Mouse (Mus musculus) retina, embryonic 14.5 days (tissue): ENCODE data around the gene Rab22a.
"Not testable (repeated sequence)": the region's sequence is repeated elsewhere in the genome, so short reads cannot be mapped to it uniquely, and the experiment has no call there.

Source experiments
- DNase-seq: peaks from one replicate; pipeline ENCODE4 v3.0.0-alpha.2; 2015; ENCODE audit warnings: low spot score

Rab22a gene

GRCm38 (mm10) chr2:173672328-173672896 lies 12.9 kb downstream of the Rab22a start:
- DNase-seq: no peak

- DNase-seq: no peak
These were observed 13.9 kb downstream of the Rab22a start for GRCm38 (mm10) chr2:173673469-173673868.

DNA sequence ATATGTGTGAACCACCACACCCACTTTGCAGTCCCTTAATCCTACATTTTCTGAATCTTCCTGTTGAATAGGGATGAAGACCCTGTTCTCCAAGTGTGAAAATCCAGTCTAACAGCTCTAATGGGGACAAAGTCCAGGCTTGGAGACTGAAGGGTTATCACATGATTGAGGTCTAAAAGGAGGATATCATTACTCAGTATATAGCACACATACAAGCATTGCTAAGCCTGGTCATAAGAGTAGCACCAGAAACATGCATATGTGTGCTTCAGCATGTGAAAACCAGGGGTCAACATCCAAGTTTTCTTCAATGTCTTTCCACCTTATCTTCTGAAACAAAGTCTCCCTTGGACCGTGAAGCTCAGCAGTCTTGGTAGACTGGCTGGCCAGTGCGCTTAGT lies 19.0 kb downstream of the Rab22a start:
- DNase-seq: no peak

DNA sequence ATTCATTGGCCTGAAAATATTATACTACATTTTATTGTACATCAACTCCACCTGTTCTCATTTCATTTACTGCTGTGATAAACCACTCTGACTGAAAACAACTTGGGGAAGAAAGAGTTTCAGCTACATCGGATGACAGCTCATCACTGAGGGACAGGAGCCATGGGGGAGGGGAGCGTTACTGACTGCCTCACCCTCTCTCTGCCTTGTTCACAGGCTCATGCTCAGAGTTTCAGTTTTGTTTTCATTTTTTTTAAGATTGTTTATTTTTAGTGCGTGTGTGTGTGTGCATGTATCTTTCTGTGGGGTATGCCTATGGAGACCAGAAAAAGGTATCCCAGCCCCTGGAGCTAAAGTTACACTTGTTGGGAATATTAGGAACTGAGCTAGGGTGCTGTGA lies 19.7 kb downstream of the Rab22a start:
- no peak for DNase-seq

GRCm38 (mm10) chr2:173680153-173680552 lies 20.6 kb downstream of the Rab22a start:
- DNase-seq: no peak

DNA sequence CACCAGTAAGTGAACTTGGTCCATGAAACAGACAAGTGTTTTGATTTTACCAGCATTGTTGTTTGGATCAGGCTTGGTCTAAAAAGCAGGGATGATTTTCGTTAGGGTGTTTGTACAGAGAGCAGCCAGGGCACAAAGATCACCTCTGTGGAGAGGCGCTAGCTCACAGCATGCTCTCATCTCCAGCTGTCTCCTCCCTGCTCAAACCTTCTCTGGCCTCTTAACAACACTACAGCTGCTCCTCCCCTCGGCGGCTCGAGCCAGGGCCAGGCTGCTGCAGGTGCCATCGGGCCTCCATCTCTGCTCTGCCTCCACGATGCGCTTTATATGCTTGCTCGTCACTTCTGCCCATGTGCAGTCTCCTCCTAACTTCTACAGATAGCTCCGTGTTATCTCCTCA lies 23.2 kb downstream of the Rab22a start:
- peak; percentile 17 for DNase-seq

- DNase-seq: peak; percentile 73
These were observed 26.3 kb downstream of the Rab22a start for GRCm38 (mm10) chr2:173685781-173686361.

DNA sequence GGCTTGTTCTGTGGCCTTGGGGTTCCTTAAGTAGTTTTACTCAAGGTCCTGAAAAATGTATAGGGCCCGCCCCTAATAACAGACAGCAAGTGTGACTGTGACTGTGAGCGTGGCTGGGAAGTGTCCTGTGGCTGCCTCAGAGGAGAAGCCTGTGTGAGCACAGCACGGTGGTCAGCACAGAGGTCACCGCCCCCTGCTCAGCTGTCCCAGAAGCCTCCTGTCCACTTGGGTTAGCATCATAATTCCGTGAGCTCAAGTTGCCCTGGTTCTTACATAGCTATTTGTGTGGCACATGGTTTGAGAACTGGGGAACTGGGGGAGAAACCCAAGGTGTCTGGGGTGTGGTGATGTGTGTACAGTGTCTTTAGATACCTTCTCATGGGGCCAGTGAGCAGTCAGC lies 27.8 kb downstream of the Rab22a start:
- peak; percentile 69 for DNase-seq

GRCm38 (mm10) chr2:173689835-173690234 lies 30.3 kb downstream of the Rab22a start:
- DNase-seq: no peak

DNA sequence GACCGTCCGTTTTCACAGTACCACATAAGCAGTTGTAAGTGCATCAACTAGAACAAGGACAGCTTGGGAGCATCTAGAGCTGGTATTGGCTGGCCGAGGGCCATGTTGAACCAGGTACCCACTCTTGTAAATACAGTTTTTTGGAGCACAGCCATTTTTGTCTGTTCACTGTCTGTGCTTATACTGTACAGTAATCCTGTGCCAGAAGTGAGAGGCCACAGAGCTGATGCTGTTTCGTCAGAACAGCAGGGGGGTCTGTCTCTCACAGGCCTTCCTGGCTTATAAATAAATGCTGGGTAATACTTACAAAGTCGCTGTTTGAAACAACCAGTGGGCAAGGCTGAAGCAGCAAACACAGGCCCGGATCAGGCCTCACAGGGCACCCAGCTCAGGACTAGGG lies 32.2 kb downstream of the Rab22a start:
- DNase-seq: no peak

- no peak for DNase-seq
These were observed 33.1 kb downstream of the Rab22a start for GRCm38 (mm10) chr2:173692693-173693092.

DNA sequence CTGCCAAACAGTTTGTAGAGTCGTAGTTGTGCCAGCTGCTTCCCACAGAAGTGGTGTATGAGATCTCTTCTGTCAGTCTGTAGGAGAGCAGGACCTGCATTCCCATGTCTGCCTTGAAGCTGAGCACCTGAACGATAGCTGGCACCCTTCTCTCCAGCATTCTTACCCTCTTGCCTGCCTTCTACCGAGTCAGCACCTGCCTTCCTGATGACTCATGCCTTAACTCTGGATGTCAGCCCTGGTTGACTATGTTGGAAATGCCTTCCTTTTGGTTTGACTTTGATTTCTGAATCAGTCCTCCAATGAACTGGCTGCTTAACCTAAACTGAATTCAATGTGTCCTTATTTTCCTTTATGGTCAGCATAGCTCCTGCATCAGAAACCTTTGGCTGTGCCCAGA lies 39.3 kb downstream of the Rab22a start:
- no peak for DNase-seq

DNA sequence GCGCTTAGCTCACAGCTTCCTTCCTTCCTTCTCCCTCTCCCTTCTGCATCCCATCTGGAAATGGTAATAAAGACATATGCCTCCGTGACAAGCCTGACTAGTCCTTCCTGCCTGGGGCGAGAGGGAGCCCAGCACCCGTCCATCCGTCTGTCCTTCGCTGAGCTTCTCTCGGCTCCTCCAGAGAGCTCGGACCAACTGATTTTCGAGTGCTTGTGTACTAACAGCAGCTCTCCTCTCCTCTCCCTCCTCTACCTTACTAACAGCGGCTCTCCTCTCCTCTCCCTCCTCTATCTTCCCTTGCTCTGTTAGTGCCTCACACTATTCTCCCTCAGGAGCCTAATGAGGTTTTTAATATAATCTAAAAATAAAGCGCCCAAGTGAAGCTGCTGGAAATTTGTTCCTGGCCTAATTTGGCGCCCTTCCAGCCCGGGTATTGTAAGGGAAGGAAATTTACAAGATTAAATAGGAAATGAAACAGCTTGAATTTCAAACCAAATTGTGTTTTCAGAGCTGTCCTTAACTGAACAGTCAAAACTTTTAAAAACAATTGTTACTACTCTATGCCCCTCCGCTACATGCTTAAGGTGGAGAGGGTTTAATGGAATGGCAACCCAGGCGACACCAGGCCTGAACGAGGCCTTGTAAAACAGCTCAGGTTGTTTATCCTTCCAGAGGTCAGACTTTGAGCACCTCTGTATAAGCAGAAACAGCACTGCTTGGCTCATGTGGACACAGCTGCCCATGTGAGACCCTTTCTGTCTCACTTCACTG lies 42.7 kb downstream of the Rab22a start:
- no peak for DNase-seq

DNA sequence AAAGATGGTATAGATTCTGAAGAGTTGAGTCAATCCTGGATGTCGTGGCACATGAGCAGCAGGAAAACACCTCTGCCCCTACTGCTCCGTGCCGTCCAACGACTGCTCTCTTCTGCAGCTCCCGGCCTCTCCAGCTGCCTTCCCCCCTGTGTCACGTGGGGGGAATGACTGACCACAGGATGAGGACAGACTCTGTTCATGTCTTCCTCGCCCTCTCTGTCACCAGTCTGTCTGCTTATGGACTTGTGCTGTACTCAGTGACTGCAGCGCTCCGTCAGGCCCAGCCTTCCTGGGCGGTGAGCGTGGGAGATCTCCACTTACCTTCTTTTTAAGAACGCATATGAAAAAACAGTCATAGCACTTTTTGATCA lies 43.3 kb downstream of the Rab22a start:
- DNase-seq: no peak

DNA sequence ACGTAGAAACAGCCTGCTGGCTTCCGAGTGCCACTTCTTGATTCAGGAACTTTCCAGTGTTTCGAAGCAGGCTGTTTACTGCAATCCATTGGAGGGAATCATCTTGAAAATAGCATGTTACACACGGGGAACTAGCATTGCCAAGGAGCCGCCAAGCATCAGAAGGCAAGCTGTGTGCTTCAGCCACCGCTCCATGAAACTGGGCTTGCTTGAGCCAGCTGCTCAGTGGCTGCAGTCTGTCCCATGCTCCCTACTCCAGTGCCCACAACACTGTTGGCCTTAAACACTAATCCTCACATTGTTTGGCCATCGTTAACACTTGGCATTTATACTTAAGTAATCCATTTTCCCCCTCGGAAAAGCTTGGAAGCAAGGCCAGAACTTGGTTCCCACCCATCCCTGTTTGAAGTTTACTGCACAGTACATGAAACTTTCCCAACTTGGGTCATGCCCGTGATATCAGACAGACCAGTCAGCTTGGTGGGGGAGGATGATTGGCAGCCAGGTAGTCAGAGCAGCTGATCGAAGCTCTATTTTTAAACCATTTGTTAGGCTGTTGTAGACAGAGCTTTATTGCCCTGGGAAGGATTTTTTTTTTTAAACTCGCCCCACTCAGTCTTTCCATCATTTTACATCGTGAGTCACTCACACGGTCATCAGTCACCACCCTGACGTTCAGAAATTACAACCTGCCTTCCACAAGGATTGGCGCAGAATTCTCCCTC lies 46.4 kb downstream of the Rab22a start:
- DNase-seq: no peak

- DNase-seq: not testable (repeated sequence)
These were observed 48.1 kb downstream of the Rab22a start for GRCm38 (mm10) chr2:173707626-173708025.

DNA sequence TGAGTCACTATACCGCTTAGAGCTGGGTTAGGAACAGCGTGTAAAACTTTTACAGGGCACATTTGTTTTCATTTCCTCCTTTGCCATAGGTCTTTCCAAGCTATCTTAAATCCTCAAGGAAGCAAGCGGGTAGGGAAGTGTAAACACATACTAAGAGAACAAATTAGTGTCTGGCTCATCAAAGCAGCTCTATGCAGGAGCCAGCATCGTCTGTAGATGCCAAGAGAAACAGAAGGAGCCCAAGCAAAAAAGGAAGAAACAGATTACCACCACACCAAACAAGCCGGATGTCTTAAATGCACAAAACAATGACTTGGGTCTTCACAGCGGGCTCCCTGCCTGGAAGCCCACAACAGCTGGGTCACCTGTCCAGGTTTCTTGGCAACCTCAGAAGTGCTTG lies 50.6 kb downstream of the Rab22a start:
- DNase-seq: no peak

DNA sequence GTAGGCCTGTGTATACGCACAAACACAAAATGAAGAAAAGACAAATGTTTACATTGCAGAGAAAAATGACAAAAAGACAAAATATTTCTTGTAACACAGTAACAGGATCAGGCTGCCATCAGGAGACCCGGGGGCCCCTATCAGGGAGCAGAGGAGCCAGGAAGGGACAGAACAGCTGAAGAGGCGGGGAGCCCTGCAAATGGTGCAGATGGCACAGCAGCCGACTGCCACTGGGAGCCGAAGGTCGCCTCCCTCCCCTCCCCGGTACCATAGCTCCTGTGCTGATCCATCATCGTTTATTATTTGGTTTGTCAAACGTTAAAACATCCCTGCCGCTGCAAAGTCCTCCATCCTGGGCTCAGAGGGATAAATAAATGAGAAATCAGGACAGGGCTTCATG lies 53.1 kb downstream of the Rab22a start:
- DNase-seq: no peak

- DNase-seq: no peak
These were observed 53.7 kb downstream of the Rab22a start for GRCm38 (mm10) chr2:173713241-173713640.

DNA sequence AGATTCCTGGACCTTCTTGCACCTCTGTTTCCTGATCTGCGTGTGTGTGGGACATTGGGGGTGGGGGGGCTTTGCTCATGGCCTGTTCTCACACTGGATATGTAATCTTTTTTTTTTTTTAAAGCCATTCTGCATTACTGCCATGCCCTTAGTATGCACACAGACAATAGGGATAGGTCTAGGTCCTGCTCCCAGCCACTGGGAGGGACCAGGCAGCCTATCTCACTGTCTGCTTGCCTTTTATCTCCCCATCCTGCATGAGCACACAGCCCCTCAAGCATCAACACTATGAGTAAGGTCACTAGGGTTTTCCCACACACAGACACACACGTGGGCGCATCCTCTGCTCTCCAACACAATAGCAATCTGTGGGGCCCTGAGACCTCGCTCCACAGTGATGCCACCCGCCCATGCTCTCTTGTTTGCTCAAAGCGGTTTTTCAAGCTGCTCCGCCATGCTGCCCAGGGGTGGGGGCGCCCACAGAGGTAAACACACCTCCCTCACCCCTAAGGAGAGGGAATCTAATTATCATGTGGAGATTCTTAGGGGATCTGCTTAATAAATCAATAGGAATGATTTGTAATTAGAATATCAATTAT lies 55.2 kb downstream of the Rab22a start:
- DNase-seq: no peak

GRCm38 (mm10) chr2:173716966-173717365 lies 57.4 kb downstream of the Rab22a start:
- DNase-seq: no peak

DNA sequence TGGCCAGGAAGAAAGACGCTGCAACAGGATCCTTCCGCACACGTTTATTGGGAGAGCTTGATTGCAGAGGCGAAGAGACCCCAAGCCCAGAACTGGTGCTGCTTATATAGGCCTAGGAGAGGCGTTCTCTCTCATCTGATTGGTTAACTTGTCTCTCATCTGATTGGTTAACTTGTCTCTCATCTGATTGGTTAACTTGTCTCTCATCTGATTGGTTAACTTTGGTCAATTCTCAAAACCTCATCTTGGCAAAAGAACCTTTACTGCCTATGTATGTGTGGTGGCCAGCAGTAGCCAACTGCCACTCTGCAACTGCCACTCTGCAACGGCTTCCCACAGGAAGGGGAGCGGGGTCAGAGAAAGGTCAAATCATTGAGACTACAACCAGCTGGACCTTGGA lies 59.6 kb downstream of the Rab22a start, which contains the start of gene 1700010B08Rik:
Gene 1700010B08Rik (plus strand): TSS at position 301 of the 400 bp plus-strand sequence.
- DNase-seq: not testable (repeated sequence)
